Mouse (Mus musculus) forebrain, embryonic 12.5 days (tissue): Measurements from ENCODE around the gene Gtf3c1. TPM values are rescaled to one million over a fixed set of nuclear protein-coding genes. Genes with fewer than 3 reads are reported as not detected.
A peak's percentile ranks its signal among the peaks of the same experiment; 100 is the strongest.

ENCODE experiments used
- ATAC-seq: fragments of 200-750 bp; cut with Nextera tagmentation; 2 replicates; pipeline ENCODE4 v1.8.0; 2017; ENCODE audit warnings: moderate TSS enrichment; ENCODE audit not compliant: low FRiP score
- H3K27ac ChIP-seq: fragments of 300-500 bp; sonication (generic); 2 replicates; pipeline ENCODE4 v1.5.1; 2016; ENCODE audit warnings: mild to moderate bottlenecking
- H3K27me3 ChIP-seq: fragments of 300-500 bp; sonication (generic); 2 replicates; pipeline ENCODE4 v1.6.1; 2016; ENCODE audit warnings: mild to moderate bottlenecking
- H3K36me3 ChIP-seq: fragments of 300-500 bp; sonication (generic); replicated peaks from 2 replicates; pipeline ENCODE4 v1.6.1; 2016; ENCODE audit warnings: mild to moderate bottlenecking
- H3K4me1 ChIP-seq: fragments of 300-500 bp; sonication (generic); 2 replicates; pipeline ENCODE4 v1.6.1; 2016
- H3K4me2 ChIP-seq: fragments of 300-500 bp; sonication (generic); 2 replicates; pipeline ENCODE4 v1.6.1; 2016; ENCODE audit warnings: mild to moderate bottlenecking, moderate library complexity
- H3K4me3 ChIP-seq: fragments of 300-500 bp; sonication (generic); replicated peaks from 2 replicates; pipeline ENCODE4 v1.5.1; 2016; ENCODE audit warnings: mild to moderate bottlenecking
- H3K9ac ChIP-seq: fragments of 300-500 bp; sonication (generic); 2 replicates; pipeline ENCODE4 v1.6.1; 2016; ENCODE audit warnings: mild to moderate bottlenecking
- H3K9me3 ChIP-seq: fragments of 300-500 bp; sonication (generic); 2 replicates; pipeline ENCODE4 v1.6.1; 2016
- WGBS: fragments of 180-500 bp; shearing (Covaris S2); methylation state at CpG from one replicate; pipeline ENCODE4 v1.1.7; 2016; 5-methylcytosine and 5-hydroxymethylcytosine counted together
- polyA plus RNA-seq: library from polyadenylated mRNA; unstranded; fragments of >200 nt; fragmentation: Nextera tagmentation; extraction: Ambion mirVana; gene quantifications from 2 replicates; pipeline ENCODE4 v1.2.1, GENCODE M21; 2016

Gtf3c1 gene
- polyA plus RNA-seq, 1 experiment from 2014 or later: 51.4 TPM

GRCm38 (mm10) chr7:125690516-125690915, 17.1 kb downstream of the Gtf3c1 start:
- H3K36me3 ChIP-seq: peaks cover 88% of the 10 kb centered on the region
- no peak for ATAC-seq

GRCm38 (mm10) chr7:125679936-125680335, 27.6 kb downstream of the Gtf3c1 start:
- H3K27ac ChIP-seq: no peak overlapping the region
- 76% methylated on average over 9 of the region's 9 CpGs for WGBS
- no peak overlapping the region for H3K4me3 ChIP-seq
- no peak overlapping the region for H3K9ac ChIP-seq
- H3K4me1 ChIP-seq: no peaks in the 10 kb centered on the region
- H3K9me3 ChIP-seq: no peaks in the 10 kb centered on the region
- H3K27me3 ChIP-seq: no peaks in the 10 kb centered on the region
- no peak overlapping the region for H3K4me2 ChIP-seq
- peaks cover 85% of the 10 kb centered on the region for H3K36me3 ChIP-seq
- no peak for ATAC-seq

More at GRCm38 (mm10) chr7:125690516-125690915, 17.1 kb downstream of the Gtf3c1 start:
- Histone ChIP-seq H3K9me3 (no peaks in the 10 kb centered on the region), H3K4me3 (no peak overlapping the region), H3K4me2 (no peak overlapping the region), H3K4me1 (no peaks in the 10 kb centered on the region), H3K27me3 (no peaks in the 10 kb centered on the region), H3K9ac (no peak overlapping the region), H3K27ac (no peak overlapping the region)
- 97% methylated on average over 4 of the region's 4 CpGs for WGBS

- H3K9ac ChIP-seq: no peak overlapping the region
- H3K36me3 ChIP-seq: peaks cover 94% of the 10 kb centered on the region
- H3K4me2 ChIP-seq: no peak overlapping the region
- ATAC-seq: no peak
- no peak overlapping the region for H3K4me3 ChIP-seq
- H3K27me3 ChIP-seq: no peaks in the 10 kb centered on the region
- H3K4me1 ChIP-seq: no peaks in the 10 kb centered on the region
- H3K27ac ChIP-seq: no peak overlapping the region
- no peaks in the 10 kb centered on the region for H3K9me3 ChIP-seq
- WGBS: 77% methylated on average over 8 of the region's 8 CpGs
Measured at GRCm38 (mm10) chr7:125678756-125679155, 28.8 kb downstream of the Gtf3c1 start.

GRCm38 (mm10) chr7:125674916-125675315, 32.7 kb downstream of the Gtf3c1 start:
- no peaks in the 10 kb centered on the region for H3K27me3 ChIP-seq
- H3K4me1 ChIP-seq: no peaks in the 10 kb centered on the region
- peaks cover 100% of the 10 kb centered on the region for H3K36me3 ChIP-seq
- no peak overlapping the region for H3K27ac ChIP-seq
- no peak overlapping the region for H3K4me2 ChIP-seq
- H3K9ac ChIP-seq: no peak overlapping the region
- ATAC-seq: no peak
- H3K9me3 ChIP-seq: no peaks in the 10 kb centered on the region
- 87% methylated on average over 2 of the region's 2 CpGs for WGBS
- H3K4me3 ChIP-seq: no peak overlapping the region

- H3K36me3 ChIP-seq: peaks cover 100% of the 10 kb centered on the region
- H3K27me3 ChIP-seq: no peaks in the 10 kb centered on the region
- no peak overlapping the region for H3K9ac ChIP-seq
- no peak overlapping the region for H3K4me2 ChIP-seq
- ATAC-seq: no peak
- no peak overlapping the region for H3K4me3 ChIP-seq
- no peak overlapping the region for H3K27ac ChIP-seq
- no peaks in the 10 kb centered on the region for H3K4me1 ChIP-seq
- WGBS: 90% methylated on average over 8 of the region's 8 CpGs
- H3K9me3 ChIP-seq: no peaks in the 10 kb centered on the region
Measured at GRCm38 (mm10) chr7:125671396-125671795, 36.2 kb downstream of the Gtf3c1 start.

GRCm38 (mm10) chr7:125670865-125671264, 36.7 kb downstream of the Gtf3c1 start:
- no peaks in the 10 kb centered on the region for H3K27me3 ChIP-seq
- no peaks in the 10 kb centered on the region for H3K4me1 ChIP-seq
- H3K9me3 ChIP-seq: no peaks in the 10 kb centered on the region
- H3K4me2 ChIP-seq: no peak overlapping the region
- H3K27ac ChIP-seq: no peak overlapping the region
- no peak for ATAC-seq
- no peak overlapping the region for H3K4me3 ChIP-seq
- H3K9ac ChIP-seq: no peak overlapping the region
- WGBS: 93% methylated on average over 6 of the region's 6 CpGs
- H3K36me3 ChIP-seq: peaks cover 100% of the 10 kb centered on the region

GRCm38 (mm10) chr7:125663654-125664053, 43.9 kb downstream of the Gtf3c1 start:
- WGBS: 82% methylated on average over 3 of the region's 3 CpGs
- H3K4me1 ChIP-seq: no peaks in the 10 kb centered on the region
- no peaks in the 10 kb centered on the region for H3K27me3 ChIP-seq
- no peak overlapping the region for H3K4me2 ChIP-seq
- no peak for ATAC-seq
- no peak overlapping the region for H3K27ac ChIP-seq
- no peak overlapping the region for H3K9ac ChIP-seq
- no peaks in the 10 kb centered on the region for H3K9me3 ChIP-seq
- H3K36me3 ChIP-seq: peaks cover 99% of the 10 kb centered on the region
- H3K4me3 ChIP-seq: no peak overlapping the region

GRCm38 (mm10) chr7:125657511-125657910, 50.1 kb downstream of the Gtf3c1 start:
- H3K4me2 ChIP-seq: no peak overlapping the region
- no peaks in the 10 kb centered on the region for H3K9me3 ChIP-seq
- no peaks in the 10 kb centered on the region for H3K4me1 ChIP-seq
- no peak overlapping the region for H3K9ac ChIP-seq
- WGBS: 93% methylated on average over 6 of the region's 6 CpGs
- no peaks in the 10 kb centered on the region for H3K27me3 ChIP-seq
- no peak for ATAC-seq
- H3K27ac ChIP-seq: no peak overlapping the region
- H3K36me3 ChIP-seq: peaks cover 99% of the 10 kb centered on the region
- H3K4me3 ChIP-seq: no peak overlapping the region

- Histone ChIP-seq H3K36me3 (peaks cover 100% of the 10 kb centered on the region), H3K9me3 (no peaks in the 10 kb centered on the region), H3K4me3 (no peak overlapping the region), H3K27ac (no peak overlapping the region), H3K9ac (no peak overlapping the region), H3K4me2 (no peak overlapping the region), H3K27me3 (no peaks in the 10 kb centered on the region), H3K4me1 (no peaks in the 10 kb centered on the region)
- no peak for ATAC-seq
- WGBS: 87% methylated on average over 1 of the region's 1 CpGs
Measured at GRCm38 (mm10) chr7:125649013-125649412, 58.6 kb downstream of the Gtf3c1 start.

GRCm38 (mm10) chr7:125645413-125645812, 62.2 kb downstream of the Gtf3c1 start:
- Histone ChIP-seq H3K27ac (no peak overlapping the region), H3K4me1 (no peaks in the 10 kb centered on the region), H3K9me3 (no peaks in the 10 kb centered on the region), H3K27me3 (no peaks in the 10 kb centered on the region), H3K4me3 (no peak overlapping the region), H3K9ac (no peak overlapping the region), H3K4me2 (no peak overlapping the region), H3K36me3 (peaks cover 100% of the 10 kb centered on the region)
- 97% methylated on average over 7 of the region's 7 CpGs for WGBS
- no peak for ATAC-seq

- WGBS: 90% methylated on average over 6 of the region's 6 CpGs
Measured at GRCm38 (mm10) chr7:125643880-125644279, 63.7 kb downstream of the Gtf3c1 start.

GRCm38 (mm10) chr7:125638870-125639386, 68.7 kb downstream of the Gtf3c1 start:
- Histone ChIP-seq H3K4me1 (peaks cover 11% of the 10 kb centered on the region), H3K36me3 (peaks cover 47% of the 10 kb centered on the region), H3K27ac (peak overlapping the region; percentile 63), H3K27me3 (no peaks in the 10 kb centered on the region), H3K9ac (0 out of 2 replicates have a peak overlapping the region, but pooled peaks have one; percentile 34), H3K4me2 (no peak overlapping the region), H3K4me3 (no peak overlapping the region), H3K9me3 (no peaks in the 10 kb centered on the region)
- 29% methylated on average over 9 of the region's 9 CpGs for WGBS
- peak; percentile 75 for ATAC-seq

More at GRCm38 (mm10) chr7:125643880-125644279, 63.7 kb downstream of the Gtf3c1 start:
- Histone ChIP-seq H3K27me3 (no peaks in the 10 kb centered on the region), H3K27ac (no peak overlapping the region), H3K36me3 (peaks cover 96% of the 10 kb centered on the region), H3K9ac (no peak overlapping the region), H3K4me2 (no peak overlapping the region), H3K4me1 (peaks cover 6% of the 10 kb centered on the region), H3K4me3 (no peak overlapping the region), H3K9me3 (no peaks in the 10 kb centered on the region)
- ATAC-seq: no peak

- Histone ChIP-seq H3K9ac (no peak overlapping the region), H3K4me3 (no peak overlapping the region), H3K9me3 (no peaks in the 10 kb centered on the region), H3K27ac (no peak overlapping the region), H3K36me3 (peaks cover 41% of the 10 kb centered on the region), H3K4me1 (peaks cover 11% of the 10 kb centered on the region), H3K27me3 (no peaks in the 10 kb centered on the region), H3K4me2 (no peak overlapping the region)
- peak; percentile 2 for ATAC-seq
- WGBS: 69% methylated on average over 6 of the region's 6 CpGs
Measured at GRCm38 (mm10) chr7:125638376-125638775, 69.2 kb downstream of the Gtf3c1 start.
